Mouse (Mus musculus) hindbrain, embryonic 16.5 days (tissue): Measurements from ENCODE around the gene Gga3. TPM values are rescaled to one million over a fixed set of nuclear protein-coding genes. Genes with fewer than 3 reads are reported as not detected.

Experiments used
- ATAC-seq: fragments of 200-750 bp; cut with Nextera tagmentation; 2 replicates; pipeline ENCODE4 v1.8.0; 2017; ENCODE audit warnings: moderate TSS enrichment, moderate library complexity
- H3K27ac ChIP-seq: fragments of 300-500 bp; sonication (generic); 2 replicates; pipeline ENCODE4 v1.5.1; 2014; ENCODE audit warnings: low read depth, mild to moderate bottlenecking, control low read depth, low read length, moderate library complexity
- H3K27me3 ChIP-seq: fragments of 300-500 bp; sonication (generic); replicated peaks from 2 replicates; pipeline ENCODE4 v1.6.1; 2014; ENCODE audit warnings: low read length; ENCODE audit not compliant: control insufficient read depth, insufficient read depth
- H3K36me3 ChIP-seq: fragments of 300-500 bp; sonication (generic); 2 replicates; pipeline ENCODE4 v1.6.1; 2014; ENCODE audit warnings: mild to moderate bottlenecking, low read length, moderate library complexity, mixed read lengths; ENCODE audit not compliant: control insufficient read depth, insufficient read depth
- H3K4me1 ChIP-seq: fragments of 300-500 bp; sonication (generic); 2 replicates; pipeline ENCODE4 v1.6.1; 2014; ENCODE audit warnings: low read depth, low read length; ENCODE audit not compliant: control insufficient read depth, insufficient read depth
- H3K4me2 ChIP-seq: fragments of 300-500 bp; sonication (generic); 2 replicates; pipeline ENCODE4 v1.6.1; 2014; ENCODE audit warnings: mild to moderate bottlenecking, low read length, control low read depth, moderate library complexity
- H3K4me3 ChIP-seq: fragments of 300-500 bp; sonication (generic); 2 replicates; pipeline ENCODE4 v1.5.1; 2014; ENCODE audit warnings: mild to moderate bottlenecking, low read length, control low read depth, moderate library complexity
- H3K9ac ChIP-seq: fragments of 300-500 bp; sonication (generic); 2 replicates; pipeline ENCODE4 v1.6.1; 2014; ENCODE audit warnings: low read depth, mild to moderate bottlenecking, control low read depth, low read length, moderate library complexity
- H3K9me3 ChIP-seq: fragments of 300-500 bp; sonication (generic); 2 replicates; pipeline ENCODE4 v1.6.1; 2014; ENCODE audit warnings: mild to moderate bottlenecking, low read length, moderate library complexity; ENCODE audit not compliant: control insufficient read depth
- WGBS: fragments of 180-500 bp; shearing (Covaris S2); extraction: QIAGEN DNeasy Blood & Tissue Kit; methylation state at CpG from one replicate; pipeline ENCODE4 v1.1.7; 2014; 5-methylcytosine and 5-hydroxymethylcytosine counted together
- polyA plus RNA-seq: library from polyadenylated mRNA; unstranded; fragments of >200 nt; fragmentation: Nextera tagmentation; extraction: Ambion mirVana; gene quantifications from 2 replicates; pipeline ENCODE4 v1.2.1, GENCODE M21; 2015

Gene Gga3
- polyA plus RNA-seq, 1 experiment from 2014 or later: 35.1 TPM

GRCm38 (mm10) chr11:115642705-115643104 lies 38.9 kb upstream of the Gga3 start:
- no peak for ATAC-seq
- Histone ChIP-seq H3K27me3 (no peaks in the 10 kb centered on the region), H3K27ac (no peak overlapping the region), H3K4me3 (no peak overlapping the region), H3K4me2 (no peak overlapping the region), H3K36me3 (peaks cover 5% of the 10 kb centered on the region; the same call in 1 of the 2 replicates), H3K9me3 (no peaks in the 10 kb centered on the region), H3K4me1 (no peaks in the 10 kb centered on the region), H3K9ac (no peak overlapping the region)
- 86% methylated on average over 2 of the region's 2 CpGs for WGBS

GRCm38 (mm10) chr11:115641664-115642036 lies 37.8 kb upstream of the Gga3 start:
- ATAC-seq: no peak
- WGBS: 93% methylated on average over 4 of the region's 4 CpGs

GRCm38 (mm10) chr11:115640978-115641663 lies 37.3 kb upstream of the Gga3 start:
- Histone ChIP-seq H3K27me3 (no peaks in the 10 kb centered on the region), H3K9ac (no peak overlapping the region), H3K4me2 (no peak overlapping the region), H3K4me1 (no peaks in the 10 kb centered on the region), H3K27ac (no peak overlapping the region), H3K9me3 (no peaks in the 10 kb centered on the region), H3K4me3 (no peak overlapping the region), H3K36me3 (0 out of 2 replicates have a peak, but pooled peaks cover 3% of the 10 kb centered on the region)
- ATAC-seq: no peak
- 58% methylated on average over 14 of the region's 14 CpGs for WGBS

More at GRCm38 (mm10) chr11:115641664-115642036, 37.8 kb upstream of the Gga3 start:
- H3K4me1 ChIP-seq: no peaks in the 10 kb centered on the region
- H3K9ac ChIP-seq: no peak overlapping the region
- H3K36me3 ChIP-seq: peaks cover 5% of the 10 kb centered on the region; the same call in 1 of the 2 replicates
- no peak overlapping the region for H3K4me2 ChIP-seq
- no peak overlapping the region for H3K27ac ChIP-seq
- H3K9me3 ChIP-seq: no peaks in the 10 kb centered on the region
- no peak overlapping the region for H3K4me3 ChIP-seq
- H3K27me3 ChIP-seq: no peaks in the 10 kb centered on the region

- ATAC-seq: no peak
- 88% methylated on average over 3 of the region's 4 CpGs for WGBS
- 0 out of 2 replicates have a peak, but pooled peaks cover 3% of the 10 kb centered on the region for H3K36me3 ChIP-seq
Observed at GRCm38 (mm10) chr11:115640311-115640828, 36.5 kb upstream of the Gga3 start.

GRCm38 (mm10) chr11:115639540-115639939 lies 35.7 kb upstream of the Gga3 start:
- 90% methylated on average over 4 of the region's 4 CpGs for WGBS
- H3K27me3 ChIP-seq: no peaks in the 10 kb centered on the region
- H3K4me3 ChIP-seq: no peak overlapping the region
- no peak overlapping the region for H3K27ac ChIP-seq
- no peaks in the 10 kb centered on the region for H3K36me3 ChIP-seq
- H3K4me1 ChIP-seq: no peaks in the 10 kb centered on the region
- no peak overlapping the region for H3K4me2 ChIP-seq
- ATAC-seq: no peak
- H3K9ac ChIP-seq: no peak overlapping the region
- H3K9me3 ChIP-seq: no peaks in the 10 kb centered on the region

More at GRCm38 (mm10) chr11:115640311-115640828, 36.5 kb upstream of the Gga3 start:
- Histone ChIP-seq H3K4me1 (no peaks in the 10 kb centered on the region), H3K4me2 (no peak overlapping the region), H3K9me3 (no peaks in the 10 kb centered on the region), H3K9ac (no peak overlapping the region), H3K27me3 (no peaks in the 10 kb centered on the region), H3K27ac (no peak overlapping the region), H3K4me3 (no peak overlapping the region)

- Histone ChIP-seq H3K27ac (no peak overlapping the region), H3K27me3 (no peaks in the 10 kb centered on the region), H3K36me3 (no peaks in the 10 kb centered on the region), H3K4me1 (no peaks in the 10 kb centered on the region), H3K4me3 (no peak overlapping the region), H3K4me2 (no peak overlapping the region), H3K9ac (no peak overlapping the region), H3K9me3 (no peaks in the 10 kb centered on the region)
- ATAC-seq: no peak
- WGBS: 83% methylated on average over 5 of the region's 5 CpGs
Observed at GRCm38 (mm10) chr11:115638498-115639409, 34.9 kb upstream of the Gga3 start.

- 85% methylated on average over 3 of the region's 3 CpGs for WGBS
Observed at GRCm38 (mm10) chr11:115636960-115637359, 33.1 kb upstream of the Gga3 start.

GRCm38 (mm10) chr11:115635484-115635883 lies 31.6 kb upstream of the Gga3 start:
- Histone ChIP-seq H3K27ac (no peak overlapping the region), H3K4me3 (no peak overlapping the region), H3K9ac (no peak overlapping the region), H3K4me2 (no peak overlapping the region), H3K4me1 (no peaks in the 10 kb centered on the region), H3K9me3 (no peaks in the 10 kb centered on the region), H3K36me3 (no peaks in the 10 kb centered on the region), H3K27me3 (no peaks in the 10 kb centered on the region)
- 76% methylated on average over 8 of the region's 8 CpGs for WGBS
- no peak for ATAC-seq

More at GRCm38 (mm10) chr11:115636960-115637359, 33.1 kb upstream of the Gga3 start:
- Histone ChIP-seq H3K9me3 (no peaks in the 10 kb centered on the region), H3K36me3 (no peaks in the 10 kb centered on the region), H3K9ac (no peak overlapping the region), H3K4me3 (no peak overlapping the region), H3K27ac (no peak overlapping the region), H3K4me1 (no peaks in the 10 kb centered on the region), H3K27me3 (no peaks in the 10 kb centered on the region), H3K4me2 (no peak overlapping the region)
- no peak for ATAC-seq

- H3K36me3 ChIP-seq: no peaks in the 10 kb centered on the region
- H3K27ac ChIP-seq: no peak overlapping the region
- no peak overlapping the region for H3K4me3 ChIP-seq
- H3K9me3 ChIP-seq: no peaks in the 10 kb centered on the region
- ATAC-seq: no peak
- 90% methylated on average over 8 of the region's 8 CpGs for WGBS
- no peak overlapping the region for H3K4me2 ChIP-seq
- no peaks in the 10 kb centered on the region for H3K4me1 ChIP-seq
- no peaks in the 10 kb centered on the region for H3K27me3 ChIP-seq
- H3K9ac ChIP-seq: no peak overlapping the region
Observed at GRCm38 (mm10) chr11:115635041-115635440, 31.2 kb upstream of the Gga3 start.
